Mouse (Mus musculus) heart, embryonic 14.5 days (tissue): ENCODE data around the gene 4933428G20Rik. TPM values are rescaled to one million over a fixed set of nuclear protein-coding genes. Genes with fewer than 3 reads are reported as not detected.

Experiments
- ATAC-seq: fragments of 200-750 bp; cut with Nextera tagmentation; 2 replicates; pipeline ENCODE4 v1.8.0; 2017; ENCODE audit warnings: low read depth, moderate TSS enrichment; ENCODE audit not compliant: insufficient number of reproducible peaks, insufficient read depth, low FRiP score
- H3K27ac ChIP-seq, 2 experiments: fragments of 200-500 bp in 1 of 2; fragments of 300-500 bp in 1 of 2; sonication (generic) in 1 of 2; replicated peaks in 1 of 2; 2 replicates each; pipeline ENCODE4 v1.5.1; 2012 to 2014; ENCODE audit warnings: low read depth in 2 of 2, low read length in 2 of 2, control low read depth in 1 of 2, mild to moderate bottlenecking in 1 of 2, mixed read lengths in 1 of 2; ENCODE audit not compliant: control insufficient read depth in 1 of 2, insufficient read depth in 1 of 2
- H3K27me3 ChIP-seq: fragments of 300-500 bp; sonication (generic); 2 replicates; pipeline ENCODE4 v1.6.1; 2014; ENCODE audit warnings: mild to moderate bottlenecking, low read length, control low read depth; ENCODE audit not compliant: control insufficient read depth, insufficient read depth
- H3K36me3 ChIP-seq: fragments of 300-500 bp; sonication (generic); 2 replicates; pipeline ENCODE4 v1.6.1; 2014; ENCODE audit warnings: mild to moderate bottlenecking, control low read depth, low read length, mixed read lengths; ENCODE audit not compliant: control insufficient read depth, insufficient read depth
- H3K4me1 ChIP-seq, 2 experiments: fragments of 200-500 bp in 1 of 2; fragments of 300-500 bp in 1 of 2; sonication (generic) in 1 of 2; 2 replicates each; pipeline ENCODE4 v1.6.1; 2012 to 2014; ENCODE audit warnings: low read length in 2 of 2, control low read depth in 1 of 2, mixed read lengths in 1 of 2; ENCODE audit not compliant: control insufficient read depth in 2 of 2, insufficient read depth in 2 of 2
- H3K4me2 ChIP-seq: fragments of 300-500 bp; sonication (generic); 2 replicates; pipeline ENCODE4 v1.6.1; 2014; ENCODE audit warnings: mild to moderate bottlenecking, low read length
- H3K4me3 ChIP-seq, 2 experiments: fragments of 200-500 bp in 1 of 2; fragments of 300-500 bp in 1 of 2; sonication (generic) in 1 of 2; 2 replicates each; pipeline ENCODE4 v1.5.1; 2012 to 2014; ENCODE audit warnings: low read length in 2 of 2, mild to moderate bottlenecking in 2 of 2, control low read depth in 1 of 2, low read depth in 1 of 2, moderate library complexity in 1 of 2; ENCODE audit not compliant: control insufficient read depth in 1 of 2, insufficient read depth in 1 of 2
- H3K9ac ChIP-seq: fragments of 300-500 bp; sonication (generic); 2 replicates; pipeline ENCODE4 v1.6.1; 2014; ENCODE audit warnings: mild to moderate bottlenecking, low read length
- H3K9me3 ChIP-seq: fragments of 300-500 bp; sonication (generic); 2 replicates; pipeline ENCODE4 v1.6.1; 2016; ENCODE audit warnings: low read length, control low read depth; ENCODE audit not compliant: control insufficient read depth
- WGBS: fragments of 180-500 bp; shearing (Covaris S2); extraction: QIAGEN DNeasy Blood & Tissue Kit; methylation state at CpG from one replicate; pipeline ENCODE4 v1.1.7; 2014; 5-methylcytosine and 5-hydroxymethylcytosine counted together
- polyA plus RNA-seq: library from polyadenylated mRNA; unstranded; fragments of >200 nt; fragmentation: Nextera tagmentation; extraction: Ambion mirVana; gene quantifications from 2 replicates; pipeline ENCODE4 v1.2.1, GENCODE M21; 2014

4933428G20Rik gene
- polyA plus RNA-seq, 1 experiment from 2014 or later: not detected

- no peaks in the 10 kb centered on the region for H3K27me3 ChIP-seq
- peaks cover 97% of the 10 kb centered on the region for H3K36me3 ChIP-seq
- 47% methylated on average over 14 of the region's 14 CpGs for WGBS
- H3K4me2 ChIP-seq: no peak overlapping the region
- H3K9me3 ChIP-seq: no peaks in the 10 kb centered on the region
- H3K27ac ChIP-seq: no peak overlapping the region; a peak in 1 of 4 replicates
- no peaks in the 10 kb centered on the region for H3K4me1 ChIP-seq
- ATAC-seq: peak; percentile 27; the same call in 1 of the 2 replicates
- no peak overlapping the region for H3K4me3 ChIP-seq
- H3K9ac ChIP-seq: no peak overlapping the region
Observed at GRCm38 (mm10) chr11:97468639-97469287, 31.4 kb downstream of the 4933428G20Rik start.

GRCm38 (mm10) chr11:97466444-97467160, 33.5 kb downstream of the 4933428G20Rik start:
- Histone ChIP-seq H3K4me1 (no peaks in the 10 kb centered on the region), H3K4me2 (no peak overlapping the region), H3K27me3 (no peaks in the 10 kb centered on the region), H3K9ac (no peak overlapping the region), H3K27ac (no peak overlapping the region), H3K36me3 (peaks cover 97% of the 10 kb centered on the region), H3K4me3 (no peak overlapping the region), H3K9me3 (no peaks in the 10 kb centered on the region)
- 74% methylated on average over 10 of the region's 10 CpGs for WGBS
- ATAC-seq: no peak

- Histone ChIP-seq H3K9me3 (no peaks in the 10 kb centered on the region), H3K9ac (no peak overlapping the region)
Observed at GRCm38 (mm10) chr11:97465957-97466356, 34.2 kb downstream of the 4933428G20Rik start.

GRCm38 (mm10) chr11:97463991-97464390, 36.1 kb downstream of the 4933428G20Rik start:
- H3K4me2 ChIP-seq: no peak overlapping the region
- ATAC-seq: no peak
- no peak overlapping the region for H3K27ac ChIP-seq
- H3K9ac ChIP-seq: no peak overlapping the region
- H3K4me1 ChIP-seq: no peaks in the 10 kb centered on the region
- 90% methylated on average over 4 of the region's 4 CpGs for WGBS
- no peaks in the 10 kb centered on the region for H3K9me3 ChIP-seq
- H3K36me3 ChIP-seq: peaks cover 97% of the 10 kb centered on the region
- no peaks in the 10 kb centered on the region for H3K27me3 ChIP-seq
- no peak overlapping the region for H3K4me3 ChIP-seq

More at GRCm38 (mm10) chr11:97465957-97466356, 34.2 kb downstream of the 4933428G20Rik start:
- H3K36me3 ChIP-seq: peaks cover 97% of the 10 kb centered on the region
- H3K4me1 ChIP-seq: no peaks in the 10 kb centered on the region
- no peak overlapping the region for H3K27ac ChIP-seq
- WGBS: 89% methylated on average over 12 of the region's 12 CpGs
- no peak overlapping the region for H3K4me2 ChIP-seq
- ATAC-seq: no peak
- H3K27me3 ChIP-seq: no peaks in the 10 kb centered on the region
- H3K4me3 ChIP-seq: no peak overlapping the region

GRCm38 (mm10) chr11:97463166-97463565, 37.0 kb downstream of the 4933428G20Rik start:
- Histone ChIP-seq H3K9me3 (no peaks in the 10 kb centered on the region), H3K27me3 (no peaks in the 10 kb centered on the region), H3K9ac (no peak overlapping the region), H3K4me2 (no peak overlapping the region), H3K36me3 (peaks cover 100% of the 10 kb centered on the region), H3K4me1 (no peaks in the 10 kb centered on the region), H3K4me3 (no peak overlapping the region), H3K27ac (no peak overlapping the region)
- ATAC-seq: no peak
- WGBS: 63% methylated on average over 33 of the region's 33 CpGs

- 90% methylated on average over 6 of the region's 6 CpGs for WGBS
- no peak overlapping the region for H3K9ac ChIP-seq
- no peak overlapping the region for H3K27ac ChIP-seq
- no peaks in the 10 kb centered on the region for H3K27me3 ChIP-seq
- H3K36me3 ChIP-seq: peaks cover 100% of the 10 kb centered on the region
- no peak for ATAC-seq
- no peak overlapping the region for H3K4me2 ChIP-seq
- H3K9me3 ChIP-seq: no peaks in the 10 kb centered on the region
- no peak overlapping the region for H3K4me3 ChIP-seq
- H3K4me1 ChIP-seq: no peaks in the 10 kb centered on the region
Observed at GRCm38 (mm10) chr11:97462538-97462937, 37.6 kb downstream of the 4933428G20Rik start.

- H3K4me3 ChIP-seq: no peak overlapping the region
- no peak overlapping the region for H3K4me2 ChIP-seq
- ATAC-seq: no peak
- no peaks in the 10 kb centered on the region for H3K9me3 ChIP-seq
- peaks cover 100% of the 10 kb centered on the region for H3K36me3 ChIP-seq
- WGBS: 89% methylated on average over 3 of the region's 3 CpGs
- no peaks in the 10 kb centered on the region for H3K27me3 ChIP-seq
- H3K9ac ChIP-seq: no peak overlapping the region
- no peaks in the 10 kb centered on the region for H3K4me1 ChIP-seq
- no peak overlapping the region for H3K27ac ChIP-seq
Observed at GRCm38 (mm10) chr11:97461307-97461820, 38.8 kb downstream of the 4933428G20Rik start.
